Mouse (Mus musculus): ENCODE measurements around the gene Trim27.

Trim27 gene

DNA sequence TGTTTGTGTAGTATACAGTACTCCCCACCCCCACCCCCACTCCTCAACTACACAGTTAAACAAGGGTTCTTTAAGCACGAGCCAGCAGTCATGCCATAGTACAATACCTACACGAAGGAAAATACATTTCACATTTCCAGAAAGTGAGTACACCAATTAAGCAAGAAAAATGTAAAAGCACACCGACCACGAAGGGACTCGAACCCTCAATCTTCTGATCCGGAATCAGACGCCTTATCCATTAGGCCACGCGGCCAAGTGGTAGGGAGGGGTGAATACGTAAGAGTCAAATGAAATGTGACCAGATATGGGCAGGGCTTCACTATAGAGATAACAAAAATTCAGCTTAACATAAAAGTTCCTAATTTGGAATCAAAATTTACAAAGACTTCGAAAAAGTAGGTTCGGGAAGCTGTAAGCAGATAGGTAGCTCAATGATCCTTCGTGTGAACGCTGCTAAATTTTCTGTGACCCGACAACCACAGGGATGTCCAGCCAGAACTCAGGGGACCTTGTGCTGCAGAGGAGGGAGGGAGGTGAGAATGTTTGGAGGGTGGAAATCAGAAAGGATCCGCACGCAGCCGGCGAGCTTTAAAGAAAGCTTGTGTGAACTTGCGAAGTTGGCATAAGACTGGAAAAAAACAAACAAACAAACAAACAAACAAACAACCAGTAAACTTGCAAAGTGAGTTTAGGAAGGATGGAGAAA lies 36.2 kb downstream of the Trim27 start:
- DNase-seq (ENCODE audit: extremely low read depth, insufficient read length, low spot score), result peak; percentile 48

DNA sequence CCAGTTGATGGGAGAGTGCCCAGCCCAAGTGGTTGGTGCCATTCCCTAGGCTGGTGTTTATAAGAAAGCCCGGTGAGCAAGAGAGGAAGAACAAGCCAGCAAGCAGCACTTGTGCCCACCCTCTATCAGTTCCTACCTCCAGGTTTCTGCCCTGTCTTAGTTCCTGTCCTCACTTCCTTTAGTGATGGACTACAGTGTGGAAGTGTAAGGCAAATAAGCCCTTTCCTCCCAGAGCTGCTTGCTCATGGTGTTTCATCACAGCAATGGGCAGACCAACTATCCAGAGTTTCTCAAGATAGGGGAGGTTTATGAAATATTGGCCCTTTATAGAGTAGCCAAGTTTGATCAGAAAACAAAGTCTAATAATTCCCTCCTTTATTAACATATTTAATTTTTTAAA lies 37.5 kb downstream of the Trim27 start:
- no peak for DNase-seq (ENCODE audit: extremely low read depth, insufficient read length, low spot score)

DNA sequence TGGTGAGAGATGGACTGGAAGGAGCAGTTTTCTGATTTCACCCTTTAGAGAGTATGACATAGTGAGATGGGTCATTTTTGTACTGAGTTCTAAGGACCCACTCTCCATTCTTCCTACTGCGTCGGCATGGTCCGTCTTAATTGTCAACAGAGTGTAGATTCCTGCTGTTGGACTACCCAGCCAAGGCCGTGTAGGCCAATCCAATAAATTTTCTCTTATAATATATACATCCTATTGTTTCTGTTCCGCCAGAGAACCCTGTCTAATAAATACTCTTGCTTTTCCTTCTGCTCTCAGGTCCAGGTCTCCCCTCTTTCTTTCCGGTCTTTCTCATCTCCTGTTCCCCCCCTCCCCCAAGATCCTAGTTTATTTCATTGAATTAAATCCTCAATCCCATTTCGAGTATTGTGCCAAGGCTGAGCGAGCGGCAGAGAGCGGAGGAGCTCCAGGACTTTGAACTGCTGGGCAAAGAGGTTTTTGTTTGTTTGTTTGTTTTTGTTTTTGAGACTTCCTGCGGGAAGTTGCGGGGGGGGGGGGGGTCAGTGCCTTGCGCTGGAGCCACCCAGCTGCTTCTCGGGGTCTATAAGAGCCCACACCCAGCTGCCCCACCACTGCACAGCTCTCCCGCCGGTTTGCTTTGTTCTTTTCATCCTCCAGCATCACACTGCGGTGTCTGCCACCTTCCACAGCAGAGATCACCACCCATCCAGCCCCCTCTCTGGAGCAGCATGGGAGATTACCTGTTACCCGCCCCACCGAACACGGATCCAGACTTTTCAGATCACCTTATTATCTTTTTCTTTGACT lies 42.6 kb downstream of the Trim27 start:
- no peak for DNase-seq (ENCODE audit: extremely low read depth, insufficient read length, low spot score)

GRCm38 (mm10) chr13:21222463-21223022 lies 43.3 kb downstream of the Trim27 start:
- peak; percentile 60 for DNase-seq (ENCODE audit: extremely low read depth, insufficient read length, low spot score)

GRCm38 (mm10) chr13:21223242-21223655 lies 44.0 kb downstream of the Trim27 start:
- no peak for DNase-seq (ENCODE audit: extremely low read depth, insufficient read length, low spot score)

DNA sequence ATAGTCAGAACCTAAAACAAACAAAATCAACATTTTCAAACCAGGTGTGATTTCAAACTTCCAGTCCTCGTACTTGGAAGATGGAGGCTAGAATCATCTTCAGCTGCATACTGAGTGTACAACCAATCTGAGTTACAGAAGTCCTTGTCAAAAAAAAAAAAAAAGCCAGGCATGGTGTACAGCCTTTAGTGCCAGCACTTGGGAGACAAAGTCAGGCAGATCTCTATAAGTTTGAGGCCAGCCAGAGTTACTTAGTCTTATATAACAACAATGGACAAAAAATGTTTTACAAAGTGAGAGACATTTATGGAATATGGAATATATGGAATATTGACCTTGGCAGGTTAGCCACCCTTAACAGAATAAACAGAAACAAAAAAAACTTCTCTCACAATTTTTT lies 45.1 kb downstream of the Trim27 start:
- no peak for DNase-seq (ENCODE audit: extremely low read depth, insufficient read length, low spot score)

DNA sequence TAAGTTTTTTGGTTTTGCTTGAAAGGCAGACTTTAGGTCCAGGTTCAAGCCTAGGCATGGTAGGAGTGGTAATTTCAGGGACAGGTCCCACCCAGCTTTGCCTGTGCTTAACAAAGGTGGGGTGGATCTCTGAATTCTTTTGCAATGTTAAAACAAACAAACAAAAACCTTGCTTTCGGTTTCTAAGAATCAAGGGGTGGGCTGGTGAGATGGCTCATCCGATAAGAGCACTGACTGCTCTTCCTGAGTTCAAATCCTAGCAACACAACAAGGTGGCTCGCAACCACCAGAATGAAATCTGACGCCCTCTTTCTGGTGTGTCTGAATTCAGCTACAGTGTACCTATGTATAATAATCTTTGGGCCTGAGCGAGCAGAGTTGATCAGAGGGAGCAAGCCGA lies 46.0 kb downstream of the Trim27 start:
- DNase-seq (ENCODE audit: extremely low read depth, insufficient read length, low spot score), result no peak

- DNase-seq (ENCODE audit: extremely low read depth, insufficient read length, low spot score), result no peak
Observed at GRCm38 (mm10) chr13:21226031-21226430, 46.8 kb downstream of the Trim27 start.

- DNase-seq (ENCODE audit: extremely low read depth, insufficient read length, low spot score), result peak; percentile 87
Observed at GRCm38 (mm10) chr13:21233732-21234705, 54.8 kb downstream of the Trim27 start.

DNA sequence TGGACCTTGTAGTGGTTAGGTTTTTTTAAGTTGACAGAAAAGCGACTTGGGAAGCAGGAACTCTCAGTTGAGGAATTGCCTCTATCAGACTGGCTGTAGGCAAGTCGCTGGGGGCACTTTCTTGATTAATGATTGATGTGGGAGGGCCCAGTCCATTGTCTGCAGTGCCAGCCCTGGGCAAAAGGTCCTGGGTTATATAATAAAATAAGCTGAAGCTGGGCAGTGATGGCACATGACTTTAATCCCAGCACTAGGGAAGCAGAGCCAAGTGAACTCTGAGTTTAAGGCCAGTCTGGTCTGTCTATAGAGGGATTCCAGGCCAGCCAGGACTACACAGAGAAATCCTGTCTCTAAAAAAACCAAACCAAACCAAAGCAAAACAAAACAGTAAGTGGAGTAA lies 57.5 kb downstream of the Trim27 start:
- DNase-seq (ENCODE audit: extremely low read depth, insufficient read length, low spot score), result no peak

DNA sequence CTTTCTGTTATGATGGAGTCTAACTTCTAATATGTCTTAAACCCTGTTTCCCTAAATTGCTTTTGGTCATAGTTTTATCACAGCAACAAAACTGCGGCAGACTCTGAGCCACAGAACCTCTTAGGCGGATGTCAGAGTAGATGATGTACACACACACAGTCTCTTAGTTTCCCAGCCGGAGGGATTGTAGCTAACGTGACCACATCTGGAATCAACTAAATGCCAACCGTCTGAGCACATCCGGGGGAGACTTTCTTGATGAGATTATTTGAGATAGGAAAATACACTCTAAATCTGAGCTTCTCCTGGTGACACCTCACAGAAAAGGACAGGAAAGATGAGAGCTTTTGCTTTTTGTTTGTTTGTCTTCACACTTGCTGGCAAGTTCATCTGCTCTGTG lies 57.9 kb downstream of the Trim27 start:
- DNase-seq (ENCODE audit: extremely low read depth, insufficient read length, low spot score), result no peak

DNA sequence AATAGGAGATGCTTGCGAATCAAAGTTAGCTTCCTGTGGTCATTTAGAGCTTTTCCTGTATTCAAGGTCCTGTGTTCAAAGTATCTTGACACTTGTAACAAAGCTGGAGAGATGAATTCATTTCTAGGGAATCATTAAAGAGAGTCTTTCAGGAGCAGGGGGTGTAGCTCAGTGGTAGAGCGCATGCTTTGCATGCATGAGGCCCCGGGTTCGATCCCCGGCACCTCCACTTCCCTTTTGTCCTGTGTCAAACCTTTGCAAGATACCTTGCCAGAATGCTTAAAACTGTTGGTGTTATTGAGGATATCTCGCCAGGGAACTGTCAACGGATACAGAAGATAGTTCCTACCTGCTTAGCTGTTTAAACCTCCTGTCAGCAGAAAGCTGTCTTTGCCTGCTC lies 61.5 kb downstream of the Trim27 start:
- peak; percentile 74 for DNase-seq (ENCODE audit: extremely low read depth, insufficient read length, low spot score)

- peak; percentile 27 for DNase-seq (ENCODE audit: extremely low read depth, insufficient read length, low spot score)
Observed at GRCm38 (mm10) chr13:21242408-21243125, 63.3 kb downstream of the Trim27 start.

DNA sequence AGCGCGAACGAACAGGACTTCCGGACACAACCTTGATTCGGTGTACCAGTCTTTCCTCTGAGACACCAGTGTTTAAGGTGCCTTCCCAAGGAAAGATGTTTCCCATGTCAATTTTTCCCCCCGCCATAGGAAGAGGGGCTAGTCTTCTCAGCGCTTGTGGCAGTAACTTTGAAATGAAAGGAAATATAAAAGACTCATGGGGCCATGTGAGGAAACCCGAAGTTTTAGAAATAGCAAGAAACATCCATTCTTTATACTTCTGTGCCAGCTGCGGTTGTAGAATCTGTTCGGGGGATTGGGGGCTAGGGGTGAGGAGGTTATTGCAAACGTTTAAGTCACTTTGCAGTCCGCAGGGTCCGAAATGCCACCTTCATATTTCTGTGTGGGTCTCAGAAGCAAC lies 64.0 kb downstream of the Trim27 start:
- DNase-seq (ENCODE audit: extremely low read depth, insufficient read length, low spot score), result no peak

- no peak for DNase-seq (ENCODE audit: extremely low read depth, insufficient read length, low spot score)
Observed at GRCm38 (mm10) chr13:21244089-21244488, 64.8 kb downstream of the Trim27 start.

All from 3134 (cell line).